Mouse (Mus musculus): ENCODE data around the gene Nxpe2. TPM values are rescaled to one million over a fixed set of nuclear protein-coding genes. Genes with fewer than 3 reads are reported as not detected.

Gene Nxpe2
- polyA plus RNA-seq, 1 experiment from 2014 or later, result 2.1 TPM

- Histone ChIP-seq H3K9me3 (replicated peaks; ENCODE audit: low read length) (no peaks in the 10 kb centered on the region), H3K4me1 (replicated peaks; ENCODE audit: insufficient read depth, low read length) (no peaks in the 10 kb centered on the region), H3K4me3 (replicated peaks; ENCODE audit: low read depth, low read length) (no peak overlapping the region), H3K9ac (ENCODE audit: low read depth, low read length) (no peak overlapping the region), H3K36me3 (ENCODE audit: insufficient read depth, low read length) (no peaks in the 10 kb centered on the region), H3K4me2 (ENCODE audit: low read length) (no peak overlapping the region), H3K27me3 (ENCODE audit: insufficient read depth, low read length) (no peaks in the 10 kb centered on the region), H3K27ac (no peak overlapping the region)
- WGBS, result 80% methylated on average over 14 of the region's 14 CpGs
- no peak for DNase-seq (ENCODE audit: low spot score)
- ATAC-seq (replicated peaks; ENCODE audit: low FRiP score, low read depth), result no peak
- no peak for TF ChIP-seq CTCF (IDR thresholded peaks at IDR 0.05; ENCODE audit: low read depth)
Observed at GRCm38 (mm10) chr9:48361815-48362631, 8.8 kb upstream of the Nxpe2 start.

GRCm38 (mm10) chr9:48360826-48361225 lies 7.6 kb upstream of the Nxpe2 start:
- ATAC-seq (replicated peaks; ENCODE audit: low FRiP score, low read depth) (no peak), DNase-seq (ENCODE audit: low spot score) (no peak)
- no peaks in the 10 kb centered on the region for H3K4me1 ChIP-seq (replicated peaks; ENCODE audit: insufficient read depth, low read length)
- H3K27ac ChIP-seq, result no peak overlapping the region
- no peaks in the 10 kb centered on the region for H3K36me3 ChIP-seq (ENCODE audit: insufficient read depth, low read length)
- 75% methylated on average over 4 of the region's 4 CpGs for WGBS
- no peaks in the 10 kb centered on the region for H3K27me3 ChIP-seq (ENCODE audit: insufficient read depth, low read length)
- no peak overlapping the region for H3K9ac ChIP-seq (ENCODE audit: low read depth, low read length)
- H3K4me2 ChIP-seq (ENCODE audit: low read length), result no peak overlapping the region
- no peaks in the 10 kb centered on the region for H3K9me3 ChIP-seq (replicated peaks; ENCODE audit: low read length)
- peak; percentile 18; the same call in 1 of the 2 replicates for TF ChIP-seq CTCF (IDR thresholded peaks at IDR 0.05; ENCODE audit: low read depth)
- no peak overlapping the region for H3K4me3 ChIP-seq (replicated peaks; ENCODE audit: low read depth, low read length)

GRCm38 (mm10) chr9:48357097-48357496 lies 3.8 kb upstream of the Nxpe2 start:
- Histone ChIP-seq H3K4me3 (replicated peaks; ENCODE audit: low read depth, low read length) (no peak overlapping the region), H3K9me3 (replicated peaks; ENCODE audit: low read length) (no peaks in the 10 kb centered on the region), H3K4me2 (ENCODE audit: low read length) (no peak overlapping the region), H3K36me3 (ENCODE audit: insufficient read depth, low read length) (no peaks in the 10 kb centered on the region), H3K4me1 (replicated peaks; ENCODE audit: insufficient read depth, low read length) (no peaks in the 10 kb centered on the region), H3K9ac (ENCODE audit: low read depth, low read length) (no peak overlapping the region), H3K27ac (no peak overlapping the region), H3K27me3 (ENCODE audit: insufficient read depth, low read length) (no peaks in the 10 kb centered on the region)
- DNase-seq (ENCODE audit: low spot score) (no peak), ATAC-seq (replicated peaks; ENCODE audit: low FRiP score, low read depth) (no peak)
- 89% methylated on average over 3 of the region's 3 CpGs for WGBS
- no peak for TF ChIP-seq CTCF (IDR thresholded peaks at IDR 0.05; ENCODE audit: low read depth)

GRCm38 (mm10) chr9:48354793-48355192 lies 1.5 kb upstream of the Nxpe2 start:
- DNase-seq (ENCODE audit: low spot score), result peak; percentile 87
- H3K9me3 ChIP-seq (replicated peaks; ENCODE audit: low read length), result no peaks in the 10 kb centered on the region
- no peaks in the 10 kb centered on the region for H3K4me1 ChIP-seq (replicated peaks; ENCODE audit: insufficient read depth, low read length)
- no peak overlapping the region for H3K9ac ChIP-seq (ENCODE audit: low read depth, low read length)
- ATAC-seq (replicated peaks; ENCODE audit: low FRiP score, low read depth), result no peak
- 39% methylated on average over 3 of the region's 3 CpGs for WGBS
- H3K4me2 ChIP-seq (ENCODE audit: low read length), result no peak overlapping the region
- TF ChIP-seq CTCF (IDR thresholded peaks at IDR 0.05; ENCODE audit: low read depth), result peak; percentile 90
- no peaks in the 10 kb centered on the region for H3K27me3 ChIP-seq (ENCODE audit: insufficient read depth, low read length)
- no peak overlapping the region for H3K4me3 ChIP-seq (replicated peaks; ENCODE audit: low read depth, low read length)
- H3K36me3 ChIP-seq (ENCODE audit: insufficient read depth, low read length), result no peaks in the 10 kb centered on the region
- no peak overlapping the region for H3K27ac ChIP-seq

- Histone ChIP-seq H3K27me3 (ENCODE audit: insufficient read depth, low read length) (no peaks in the 10 kb centered on the region), H3K4me1 (replicated peaks; ENCODE audit: insufficient read depth, low read length) (no peaks in the 10 kb centered on the region), H3K9me3 (replicated peaks; ENCODE audit: low read length) (no peaks in the 10 kb centered on the region), H3K27ac (peak overlapping the region; percentile 76; the same call in 1 of the 2 replicates), H3K36me3 (ENCODE audit: insufficient read depth, low read length) (no peaks in the 10 kb centered on the region), H3K4me3 (replicated peaks; ENCODE audit: low read depth, low read length) (no peak overlapping the region), H3K4me2 (ENCODE audit: low read length) (no peak overlapping the region), H3K9ac (ENCODE audit: low read depth, low read length) (no peak overlapping the region)
- ATAC-seq (replicated peaks; ENCODE audit: low FRiP score, low read depth), result no peak
- 56% methylated on average over 4 of the region's 4 CpGs for WGBS
- no peak for TF ChIP-seq CTCF (IDR thresholded peaks at IDR 0.05; ENCODE audit: low read depth)
- peak; percentile 37 for DNase-seq (ENCODE audit: low spot score)
Observed at GRCm38 (mm10) chr9:48354122-48354521, 868 bp upstream of the Nxpe2 start.

GRCm38 (mm10) chr9:48345866-48346265 lies 7.4 kb downstream of the Nxpe2 start:
- H3K36me3 ChIP-seq (ENCODE audit: insufficient read depth, low read length), result no peaks in the 10 kb centered on the region
- H3K27ac ChIP-seq, result no peak overlapping the region
- no peak overlapping the region for H3K9ac ChIP-seq (ENCODE audit: low read depth, low read length)
- H3K4me1 ChIP-seq (replicated peaks; ENCODE audit: insufficient read depth, low read length), result no peaks in the 10 kb centered on the region
- no peak for ATAC-seq (replicated peaks; ENCODE audit: low FRiP score, low read depth)
- WGBS, result 94% methylated on average over 3 of the region's 3 CpGs
- H3K9me3 ChIP-seq (replicated peaks; ENCODE audit: low read length), result no peaks in the 10 kb centered on the region
- H3K27me3 ChIP-seq (ENCODE audit: insufficient read depth, low read length), result no peaks in the 10 kb centered on the region
- H3K4me3 ChIP-seq (replicated peaks; ENCODE audit: low read depth, low read length), result no peak overlapping the region
- TF ChIP-seq CTCF (IDR thresholded peaks at IDR 0.05; ENCODE audit: low read depth), result no peak
- no peak overlapping the region for H3K4me2 ChIP-seq (ENCODE audit: low read length)
- no peak for DNase-seq (ENCODE audit: low spot score)

Measured in kidney, postnatal 0 days (tissue).